ENCODE assay signal across 17 mouse cellular contexts in genomic region chr14:29334216-29334615, GRCm38 (mm10).
DNase-seq lines count a peak whose midpoint lies in the region; ATAC-seq lines count a peak whose summit lies in the region.
"Had no signal": no experiment of that assay in that cellular context is flagged by ENCODE, and none has a peak within 500 bp of the region (broad histone marks: within the 10 kb centered on the region; RNA-seq: fewer than 3 reads in every experiment).

No protein-coding gene starts in this region.

- H3K36me3 ChIP-seq in liver, embryonic 11.5 days (ENCODE audit: control insufficient read depth, insufficient read depth, low read length) = no peaks in the 10 kb centered on the region
- H3K36me3 ChIP-seq: embryonic facial prominence, embryonic 12.5 days; forebrain, embryonic 15.5 days; heart, embryonic 12.5 days; hindbrain, embryonic 10.5 days; intestine, embryonic 15.5 days had no signal

- 67% methylated on average over 2 of the region's 2 CpGs for WGBS in liver, embryonic 11.5 days

- H3K27me3 ChIP-seq in liver, embryonic 11.5 days (replicated peaks; ENCODE audit: control insufficient read depth, insufficient read depth, low read length) = no peaks in the 10 kb centered on the region
- H3K27me3 ChIP-seq: embryonic facial prominence, embryonic 12.5 days; forebrain, embryonic 15.5 days; heart, embryonic 12.5 days; intestine, embryonic 15.5 days had no signal

- H3K27ac ChIP-seq in liver, embryonic 11.5 days (ENCODE audit: low read depth, low read length) = no peak overlapping the region
- H3K27ac ChIP-seq: embryonic facial prominence, embryonic 12.5 days; forebrain, embryonic 15.5 days; hindbrain, embryonic 10.5 days; hindbrain, embryonic 14.5 days; intestine, embryonic 15.5 days had no signal

- no peaks in the 10 kb centered on the region for H3K4me1 ChIP-seq in liver, embryonic 11.5 days (replicated peaks; ENCODE audit: control insufficient read depth, insufficient read depth, low read length)
- H3K4me1 ChIP-seq: embryonic facial prominence, embryonic 12.5 days; forebrain, embryonic 15.5 days; heart, embryonic 12.5 days; hindbrain, embryonic 10.5 days; intestine, embryonic 15.5 days had no signal

- no peak overlapping the region for H3K9ac ChIP-seq in liver, embryonic 11.5 days (ENCODE audit: low read depth, low read length)
- H3K9ac ChIP-seq: embryonic facial prominence, embryonic 12.5 days; forebrain, embryonic 15.5 days; heart, embryonic 12.5 days; hindbrain, embryonic 14.5 days; intestine, embryonic 15.5 days had no signal

- H3K9me3 ChIP-seq in liver, embryonic 11.5 days (ENCODE audit: control insufficient read depth, low read length) = no peaks in the 10 kb centered on the region
- H3K9me3 ChIP-seq: embryonic facial prominence, embryonic 12.5 days; forebrain, embryonic 15.5 days; heart, embryonic 12.5 days; hindbrain, embryonic 10.5 days; intestine, embryonic 15.5 days had no signal

- peak; percentile 52 for DNase-seq in cerebellum, adult 11 months
- DNase-seq in cerebellum, adult 18-20 months = peak; percentile 67 to 72
- peak; percentile 78 for DNase-seq in cerebellum, adult 9-11 months
- DNase-seq in thymus, postnatal 10 days (ENCODE audit: low spot score in 2 of 2) = no peak
- DNase-seq in kidney, postnatal 36 days = no peak
- no peak for DNase-seq in liver, embryonic 11.5 days (ENCODE audit: low spot score)
- DNase-seq: adrenal gland, adult 2 months; adrenal gland, postnatal 36 days; embryo, embryonic 11 days; gastrocnemius, postnatal 10 days; kidney, adult 18-20 months had no signal

- no peak for ATAC-seq in liver, embryonic 11.5 days (replicated peaks; ENCODE audit: low FRiP score)
- ATAC-seq: forebrain, embryonic 15.5 days; intestine, embryonic 15.5 days had no signal

- H3K4me2 ChIP-seq in liver, embryonic 11.5 days = no peak overlapping the region
- H3K4me2 ChIP-seq: embryonic facial prominence, embryonic 12.5 days; forebrain, embryonic 15.5 days; heart, embryonic 12.5 days; hindbrain, embryonic 14.5 days; intestine, embryonic 15.5 days had no signal

- H3K4me3 ChIP-seq in liver, embryonic 11.5 days (ENCODE audit: low read depth, low read length) = no peak overlapping the region
- H3K4me3 ChIP-seq: embryonic facial prominence, embryonic 12.5 days; forebrain, embryonic 15.5 days; heart, embryonic 12.5 days; hindbrain, embryonic 10.5 days; intestine, embryonic 15.5 days had no signal

Comparison
In these comparisons a context has a peak if more than half of its experiments do, and no peak if none do; other contexts are left out.
1. DNase-seq: peak in cerebellum, adult 11 months (single experiment), cerebellum, adult 18-20 months (2 of 2) and cerebellum, adult 9-11 months (single experiment); none in thymus, postnatal 10 days (0 of 2), kidney, postnatal 36 days (0 of 2) and liver, embryonic 11.5 days (single experiment).